Mouse (Mus musculus): ENCODE data around the gene Tmem50a.

Tmem50a gene

GRCm38 (mm10) chr4:134851236-134851635, 63.6 kb downstream of the Tmem50a start:
- no peak for DNase-seq (ENCODE audit: low spot score)

- DNase-seq (ENCODE audit: low spot score), result no peak
These were observed 64.3 kb downstream of the Tmem50a start for GRCm38 (mm10) chr4:134850551-134850950.

All from testis, postnatal 10 days (tissue).